Mouse (Mus musculus) heart, postnatal 10 days (tissue): ENCODE measurements around the gene Atp1b1. TPM values are rescaled to one million over a fixed set of nuclear protein-coding genes. Genes with fewer than 3 reads are reported as not detected.
A peak's percentile ranks its signal among the peaks of the same experiment; 100 is the strongest.

ENCODE experiments used
- DNase-seq, 2 experiments: peaks; one replicate each; pipeline ENCODE4 v3.0.0; 2021
- intact Hi-C: fragments of 180-260 bp; cut with DNase I; formaldehyde crosslinking; loops from one replicate; pipeline ENCODE4 v1.15.1; 2025
- total RNA-seq, 2 experiments: library from RNA; stranded (reverse); gene quantifications; 2 replicates each; pipeline ENCODE4 v1.2.3; 2021

Atp1b1 gene
- total RNA-seq, 2 experiments from 2014 or later, result 429 to 462 TPM

GRCm38 (mm10) chr1:164446535-164446934 is 11.6 kb downstream of the Atp1b1 start:
- intact Hi-C loops, result no loop called here
- no peak for DNase-seq

GRCm38 (mm10) chr1:164445620-164446162 is 12.5 kb downstream of the Atp1b1 start:
- DNase-seq, result no peak
- intact Hi-C loops, result no loop called here

GRCm38 (mm10) chr1:164441408-164441974 is 16.7 kb downstream of the Atp1b1 start:
- intact Hi-C loops, result no loop called here
- DNase-seq, result no peak

- intact Hi-C loops, result no loop called here
Measured at GRCm38 (mm10) chr1:164440708-164441407, 17.3 kb downstream of the Atp1b1 start.

GRCm38 (mm10) chr1:164440230-164440629 is 17.9 kb downstream of the Atp1b1 start:
- intact Hi-C loops, result no loop called here
- DNase-seq, result no peak

More at GRCm38 (mm10) chr1:164440708-164441407, 17.3 kb downstream of the Atp1b1 start:
- no peak for DNase-seq

- intact Hi-C loops, result no loop called here
- DNase-seq, result no peak
Measured at GRCm38 (mm10) chr1:164436749-164437148, 21.4 kb downstream of the Atp1b1 start.

- intact Hi-C loops, result no loop called here
- no peak for DNase-seq
Measured at GRCm38 (mm10) chr1:164434049-164434448, 24.1 kb downstream of the Atp1b1 start.

GRCm38 (mm10) chr1:164432649-164433048 is 25.5 kb downstream of the Atp1b1 start:
- intact Hi-C loops, result no loop called here
- no peak for DNase-seq

- intact Hi-C loops, result no loop called here
- no peak for DNase-seq
Measured at GRCm38 (mm10) chr1:164428644-164429043, 29.5 kb downstream of the Atp1b1 start.

GRCm38 (mm10) chr1:164427777-164428176 is 30.4 kb downstream of the Atp1b1 start:
- DNase-seq, result no peak
- intact Hi-C loops, result no loop called here

- DNase-seq, result no peak
- intact Hi-C loops, result no loop called here
Measured at GRCm38 (mm10) chr1:164426227-164426626, 31.9 kb downstream of the Atp1b1 start.

GRCm38 (mm10) chr1:164420623-164421354 is 37.4 kb downstream of the Atp1b1 start:
- no peak for DNase-seq
- intact Hi-C loops, result no loop called here

GRCm38 (mm10) chr1:164419401-164419800 is 38.8 kb downstream of the Atp1b1 start:
- no peak for DNase-seq
- intact Hi-C loops, result no loop called here

- intact Hi-C loops, result no loop called here
- DNase-seq, result no peak
Measured at GRCm38 (mm10) chr1:164418320-164418719, 39.8 kb downstream of the Atp1b1 start.

GRCm38 (mm10) chr1:164417604-164418003 is 40.6 kb downstream of the Atp1b1 start:
- peak in 1 of 2 experiments; percentile 39 for DNase-seq
- intact Hi-C loops, result no loop called here

GRCm38 (mm10) chr1:164416692-164417394 is 41.3 kb downstream of the Atp1b1 start:
- DNase-seq, result no peak
- intact Hi-C loops, result no loop called here

- intact Hi-C loops, result no loop called here
- no peak for DNase-seq
Measured at GRCm38 (mm10) chr1:164415347-164415751, 42.8 kb downstream of the Atp1b1 start.

- intact Hi-C loops, result no loop called here
- DNase-seq, result no peak
Measured at GRCm38 (mm10) chr1:164413608-164414007, 44.5 kb downstream of the Atp1b1 start.

GRCm38 (mm10) chr1:164412906-164413305 is 45.2 kb downstream of the Atp1b1 start:
- intact Hi-C loops, result no loop called here

GRCm38 (mm10) chr1:164411306-164411705 is 46.8 kb downstream of the Atp1b1 start:
- DNase-seq, result no peak
- intact Hi-C loops, result no loop called here

More at GRCm38 (mm10) chr1:164412906-164413305, 45.2 kb downstream of the Atp1b1 start:
- no peak for DNase-seq

GRCm38 (mm10) chr1:164408655-164409054 is 49.5 kb downstream of the Atp1b1 start:
- no peak for DNase-seq
- intact Hi-C loops, result no loop called here
